Mouse (Mus musculus) splenic B cell, adult 2 months (primary cell): ENCODE measurements at regions not wholly inside any gene's neighbourhood (a gene's known extent, or its start where the extent isn't known, plus 50 kb on each side); places are given as distances from the start of the nearest gene placed in this dataset.

ENCODE experiments used
- DNase-seq: peaks from one replicate; pipeline ENCODE4 v3.0.0-alpha.2; 2011; ENCODE audit warnings: low read depth, low spot score
- H3K27me3 ChIP-seq: 2 replicates; pipeline ENCODE4 v1.6.1; 2012; ENCODE audit warnings: mild to moderate bottlenecking, low read length, moderate library complexity, mixed read lengths; ENCODE audit not compliant: control insufficient read depth, poor library complexity, insufficient read depth, severe bottlenecking
- H3K36me3 ChIP-seq: 2 replicates; pipeline ENCODE4 v1.6.1; 2012; ENCODE audit warnings: mild to moderate bottlenecking, low read length, moderate library complexity, mixed read lengths; ENCODE audit not compliant: control insufficient read depth, poor library complexity, insufficient read depth, severe bottlenecking

GRCm38 (mm10) chr6:98178005-98178404 lies 164.5 kb downstream of the Gm765 start:
- Histone ChIP-seq H3K27me3 (no peaks in the 10 kb centered on the region), H3K36me3 (no peaks in the 10 kb centered on the region)
- no peak for DNase-seq

DNA sequence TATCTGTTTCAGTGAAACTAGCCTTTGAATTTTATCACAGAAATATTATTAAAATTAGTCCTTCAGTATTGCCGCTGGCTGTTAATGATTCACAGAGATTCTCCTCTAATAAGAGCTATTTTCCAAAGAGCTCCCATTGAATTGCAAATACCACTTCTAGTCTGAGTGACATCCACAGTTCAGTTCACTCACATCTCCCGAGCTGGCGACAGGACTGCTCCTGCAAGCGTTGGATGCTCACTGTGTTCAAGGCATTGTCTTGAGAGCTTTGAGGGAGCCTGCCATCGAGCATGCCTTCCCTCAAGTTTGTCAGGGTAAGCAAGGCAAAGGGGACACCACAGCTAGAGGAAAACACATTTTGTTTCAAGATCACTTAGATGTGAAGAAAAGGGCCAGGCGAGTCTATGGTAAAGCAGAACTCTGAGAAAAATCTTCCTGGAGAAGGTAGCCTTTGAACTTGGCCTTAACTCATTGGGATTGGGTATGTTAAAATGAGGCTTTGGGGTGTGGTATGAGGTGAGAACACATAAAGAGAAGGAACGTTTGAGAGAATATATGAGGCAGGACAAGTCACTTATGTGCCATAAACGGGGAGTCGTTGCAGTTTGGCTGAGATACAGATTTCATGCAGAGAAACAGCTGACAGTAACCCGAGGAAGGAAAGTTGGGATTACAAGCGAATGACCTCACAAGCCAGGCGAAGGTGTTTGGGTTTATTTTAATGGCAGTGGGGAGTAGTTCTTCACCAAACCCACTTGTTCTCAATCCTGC lies 193.3 kb downstream of the Gm765 start:
- Histone ChIP-seq H3K27me3 (no peaks in the 10 kb centered on the region; the same call in 1 of the 2 replicates), H3K36me3 (no peaks in the 10 kb centered on the region)
- no peak for DNase-seq

DNA sequence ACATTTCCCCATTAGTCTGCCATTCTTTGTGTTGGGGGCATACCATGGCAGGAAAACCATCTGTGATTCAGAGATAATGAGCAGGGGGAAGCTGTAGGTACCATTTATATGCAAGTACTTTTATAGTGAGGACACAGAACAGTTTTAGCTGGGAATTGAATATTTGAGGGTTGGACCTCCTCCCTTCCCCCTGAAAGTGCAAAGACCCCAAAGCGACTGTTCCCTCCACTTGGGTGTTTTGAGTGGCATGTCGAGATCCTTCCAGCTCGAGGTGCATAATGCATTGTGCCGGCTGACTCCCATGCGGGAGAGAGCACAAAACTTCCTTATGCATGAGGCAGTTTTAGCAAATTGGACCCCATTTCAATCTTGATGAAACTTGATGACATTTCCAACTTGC lies 194.7 kb downstream of the Gm765 start:
- no peak for DNase-seq
- H3K27me3 ChIP-seq = no peaks in the 10 kb centered on the region; the same call in 1 of the 2 replicates
- H3K36me3 ChIP-seq = no peaks in the 10 kb centered on the region

DNA sequence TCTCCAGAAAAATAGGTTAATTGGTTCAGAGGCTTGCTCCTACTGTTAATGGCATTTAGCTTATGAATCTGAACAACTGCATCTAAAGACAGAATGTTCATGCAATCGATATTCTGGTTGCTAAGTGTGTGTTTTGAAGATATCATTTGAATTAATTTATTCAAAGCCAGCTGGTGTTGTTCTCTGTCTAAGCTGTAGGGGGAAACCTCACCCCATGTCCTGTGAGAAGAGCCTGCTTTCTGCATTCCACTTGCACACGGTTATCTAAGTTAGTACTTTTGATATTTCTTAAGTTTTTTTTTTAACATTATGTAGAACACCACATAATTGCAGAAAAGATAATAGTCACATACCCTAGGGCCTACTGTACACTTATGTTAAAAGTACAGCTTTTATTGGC lies 209.6 kb downstream of the Gm765 start:
- Histone ChIP-seq H3K27me3 (no peaks in the 10 kb centered on the region), H3K36me3 (no peaks in the 10 kb centered on the region)
- DNase-seq = peak; percentile 2

DNA sequence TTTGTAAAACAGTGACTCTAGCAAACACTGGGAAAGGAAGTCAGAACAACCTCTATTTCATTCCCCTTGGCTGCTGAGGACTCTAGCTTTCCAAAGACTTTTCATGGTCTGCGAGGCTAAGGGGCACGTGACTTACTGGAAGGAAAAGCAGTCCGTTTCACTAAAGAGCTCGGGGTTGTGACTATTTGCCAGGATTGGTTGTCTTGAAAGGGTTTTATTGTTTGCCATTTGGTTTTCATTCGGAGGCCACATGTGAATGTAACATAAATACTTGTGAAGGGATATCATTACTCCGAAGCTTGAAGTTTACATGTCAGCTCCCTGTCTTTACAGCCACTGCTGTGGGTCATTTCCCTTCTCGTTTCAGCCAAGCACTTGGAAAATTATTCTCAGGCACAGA lies 217.1 kb downstream of the Gm765 start:
- no peak for DNase-seq
- Histone ChIP-seq H3K36me3 (no peaks in the 10 kb centered on the region), H3K27me3 (no peaks in the 10 kb centered on the region)

DNA sequence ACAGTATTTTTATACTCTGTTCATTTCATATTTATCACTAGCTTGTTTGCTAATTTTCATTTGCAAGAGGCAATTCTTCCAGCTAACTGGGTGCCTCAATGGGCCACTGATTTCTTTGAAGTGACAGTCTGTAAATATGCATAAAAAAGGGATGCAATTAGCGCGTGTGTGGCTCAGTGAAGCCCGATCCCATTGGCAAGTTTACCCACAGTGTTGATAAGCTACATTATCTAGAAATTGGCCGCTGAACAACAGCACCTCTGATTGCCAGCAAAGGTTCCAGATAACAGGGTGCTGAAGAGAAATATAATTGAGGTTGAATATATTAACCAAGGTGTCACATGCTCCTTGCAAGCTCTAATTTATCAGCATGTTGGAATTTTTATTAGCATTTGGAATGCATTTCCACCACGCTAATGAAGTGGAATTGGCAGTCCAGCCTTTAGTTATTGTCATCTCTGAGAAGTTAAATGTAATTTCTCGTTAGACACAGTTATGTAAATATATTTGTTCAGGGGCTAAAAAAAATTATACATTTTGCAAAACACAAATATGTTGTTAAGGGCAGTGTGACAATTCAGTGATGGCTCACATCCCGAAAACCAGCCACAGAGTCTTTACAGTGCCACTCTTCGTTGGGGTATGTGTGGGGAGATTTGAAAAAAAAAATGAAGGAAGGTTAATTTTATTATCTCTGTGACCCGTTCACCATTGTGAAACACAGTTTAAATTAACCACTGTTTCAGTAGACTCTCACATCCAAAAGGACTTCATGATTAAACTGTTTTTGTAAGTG lies 224.0 kb downstream of the Gm765 start:
- H3K36me3 ChIP-seq = no peaks in the 10 kb centered on the region
- no peaks in the 10 kb centered on the region for H3K27me3 ChIP-seq
- no peak for DNase-seq

DNA sequence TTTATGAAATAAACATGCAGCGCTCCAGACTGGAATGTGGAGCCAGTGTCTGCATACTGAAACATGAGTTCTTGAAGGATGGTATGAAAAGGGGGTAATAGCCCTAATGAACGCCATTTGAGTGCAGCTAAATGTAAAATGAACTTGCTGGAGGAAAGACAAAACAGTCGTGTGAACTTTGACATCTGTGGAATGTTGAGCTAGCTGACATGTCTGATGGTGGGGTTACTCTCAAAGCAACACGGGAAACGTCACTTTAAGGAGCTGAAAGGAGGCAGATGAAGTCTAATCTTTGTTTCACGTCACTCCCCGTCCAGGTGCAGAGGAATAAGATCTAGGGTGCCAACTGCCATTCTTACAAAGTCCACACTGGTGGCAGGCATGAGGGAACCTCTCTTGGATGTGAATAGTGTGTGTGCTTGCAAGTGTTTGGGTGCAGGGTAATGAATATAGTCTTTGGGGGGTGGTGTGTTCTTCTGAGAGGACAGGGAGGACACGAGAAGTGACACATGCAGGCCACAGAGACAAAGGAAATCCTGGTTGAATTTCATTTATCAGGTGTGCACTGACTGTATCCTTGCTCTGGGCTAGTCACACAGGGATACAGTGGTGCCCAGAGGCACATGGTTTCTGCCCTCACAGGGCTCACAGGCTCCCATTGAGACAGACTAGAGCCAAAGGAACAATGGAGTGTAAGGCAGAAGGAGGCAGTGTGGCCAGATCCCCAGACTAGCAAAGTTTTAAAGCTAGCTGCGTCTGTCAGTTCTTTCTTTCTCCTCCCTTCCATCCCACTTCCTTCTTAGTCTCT lies 228.0 kb downstream of the Gm765 start:
- no peak for DNase-seq
- Histone ChIP-seq H3K36me3 (no peaks in the 10 kb centered on the region), H3K27me3 (no peaks in the 10 kb centered on the region)

DNA sequence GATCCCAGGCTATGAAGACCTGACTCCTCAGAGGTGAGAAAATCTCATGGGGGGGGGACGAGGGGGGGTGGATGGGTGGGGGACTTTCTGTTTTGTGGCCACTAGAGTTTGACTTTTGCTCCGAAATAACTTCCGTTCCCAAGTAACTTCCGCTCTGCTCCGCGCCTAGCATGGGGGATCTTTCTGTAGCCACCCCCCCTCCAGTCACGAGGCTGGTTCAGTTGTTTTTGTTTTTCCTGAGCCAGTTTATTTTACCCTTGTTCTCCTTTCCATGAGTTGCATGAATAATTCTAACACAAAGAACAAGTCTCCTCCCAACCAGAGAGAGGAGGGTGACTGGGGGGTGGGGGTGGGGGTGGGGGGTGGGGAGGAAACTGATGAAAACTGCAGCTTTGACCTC lies 228.8 kb downstream of the Gm765 start:
- peak; percentile 68 for DNase-seq
- Histone ChIP-seq H3K27me3 (no peaks in the 10 kb centered on the region), H3K36me3 (no peaks in the 10 kb centered on the region)

GRCm38 (mm10) chr6:98112495-98113115 lies 229.9 kb downstream of the Gm765 start:
- Histone ChIP-seq H3K36me3 (no peaks in the 10 kb centered on the region), H3K27me3 (no peaks in the 10 kb centered on the region)
- DNase-seq = no peak

- no peak for DNase-seq
- Histone ChIP-seq H3K27me3 (no peaks in the 10 kb centered on the region), H3K36me3 (no peaks in the 10 kb centered on the region)
Observed at GRCm38 (mm10) chr6:98107123-98107522, 235.4 kb downstream of the Gm765 start.

DNA sequence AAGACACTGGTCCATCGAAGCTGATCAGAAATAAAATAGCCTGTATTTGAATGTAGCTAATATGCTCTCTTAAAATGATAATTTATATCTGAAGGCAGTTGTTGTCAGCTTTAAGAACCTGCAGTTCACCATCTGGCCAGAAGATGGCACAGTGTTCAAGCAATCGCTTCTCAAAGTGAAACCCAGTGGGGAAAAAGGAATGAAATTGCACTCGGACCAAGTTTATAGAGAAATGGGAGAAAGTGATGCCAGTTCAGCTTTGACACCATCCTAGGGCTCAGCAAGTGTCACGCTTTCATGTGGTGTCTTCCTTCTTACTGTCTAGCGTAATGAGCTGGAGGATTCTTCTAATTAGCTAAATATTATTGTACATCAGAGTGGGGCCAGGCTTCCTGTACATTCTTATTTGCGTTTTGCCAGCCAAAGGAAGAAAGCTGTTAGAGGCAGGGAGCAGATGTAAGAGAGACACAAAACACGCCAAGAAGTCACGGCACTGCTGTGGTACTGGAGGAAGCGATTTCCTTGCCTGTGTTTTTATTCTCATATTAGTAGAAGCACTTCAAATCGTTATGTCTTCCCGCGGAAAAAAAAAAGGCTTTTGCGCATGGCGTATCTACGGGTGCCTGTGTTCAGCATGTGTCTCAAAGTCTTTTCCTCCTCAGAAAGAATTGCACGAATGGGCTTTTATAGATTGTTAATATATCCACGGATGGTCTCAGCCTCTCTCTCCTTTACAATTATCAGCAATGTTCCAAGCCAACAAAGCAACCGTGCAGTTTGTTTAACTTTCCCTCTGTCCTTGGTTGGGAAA lies 237.1 kb downstream of the Gm765 start:
- peak; percentile 82 for DNase-seq
- no peaks in the 10 kb centered on the region for H3K36me3 ChIP-seq
- H3K27me3 ChIP-seq = no peaks in the 10 kb centered on the region

- peak; percentile 5 for DNase-seq
- no peaks in the 10 kb centered on the region for H3K27me3 ChIP-seq
- H3K36me3 ChIP-seq = no peaks in the 10 kb centered on the region
Observed at GRCm38 (mm10) chr6:98104432-98104831, 238.1 kb downstream of the Gm765 start.

DNA sequence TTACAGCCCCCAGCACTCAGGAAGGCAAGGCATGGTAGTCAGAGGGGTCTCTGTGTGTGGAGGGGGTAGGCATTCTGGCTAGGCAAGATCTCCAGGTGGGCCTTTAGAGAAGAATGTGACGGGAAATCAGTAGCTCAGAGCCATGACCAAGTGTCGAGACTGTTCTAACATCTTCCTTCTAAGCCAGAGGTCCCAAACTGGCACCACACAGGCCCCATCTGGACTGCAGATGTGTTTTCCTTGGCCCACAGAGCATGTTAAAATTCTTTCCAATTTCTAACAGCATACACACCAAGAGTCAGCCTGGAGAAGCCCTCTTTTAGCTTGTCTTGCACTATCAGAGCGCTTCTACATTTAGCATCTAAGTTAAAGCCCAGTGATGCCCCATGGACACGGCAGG lies 241.5 kb downstream of the Gm765 start:
- no peaks in the 10 kb centered on the region for H3K36me3 ChIP-seq
- H3K27me3 ChIP-seq = no peaks in the 10 kb centered on the region
- no peak for DNase-seq

GRCm38 (mm10) chr6:98099126-98099525 lies 243.4 kb downstream of the Gm765 start:
- Histone ChIP-seq H3K36me3 (no peaks in the 10 kb centered on the region), H3K27me3 (no peaks in the 10 kb centered on the region)
- no peak for DNase-seq
